Mouse (Mus musculus) left cerebral cortex, adult 6 months (tissue): ENCODE results near the gene Nts. TPM values are rescaled to one million over a fixed set of nuclear protein-coding genes. Genes with fewer than 3 reads are reported as not detected.

Experiments
- long read RNA-seq, 2 experiments: library from polyadenylated mRNA; unstranded; transcript quantifications; one replicate each; pipeline ENCODE4 v2.0.0; 2019 to 2020
- polyA plus RNA-seq: library from polyadenylated mRNA; unstranded; fragments of <200 nt; fragmentation: Nextera tagmentation; gene quantifications from 2 replicates; pipeline ENCODE4 v1.2.3, GENCODE M21; 2021

Gene Nts
- 1.9 and 4.6 TPM in 2 replicates for polyA plus RNA-seq
- long read RNA-seq, experiment 1, transcript Nts-201 (4 exons, 1,248 nt): major isoform, 14 of 17 reads
- long read RNA-seq, experiment 1, partial matches to known transcripts: 0 of 17 reads
- long read RNA-seq, experiment 1, other reads (novel, unspliced or antisense): 3 of 17 reads
- long read RNA-seq, experiment 2, transcript Nts-201 (4 exons, 1,248 nt): major isoform, 7 of 8 reads
- long read RNA-seq, experiment 2, partial matches to known transcripts: 0 of 8 reads
- long read RNA-seq, experiment 2, other reads (novel, unspliced or antisense): 1 of 8 reads

GRCm38 (mm10) chr10:102490386-102490785 lies at the start of gene Nts:
TSS of gene Nts (minus strand) at chr10:102490486.

GRCm38 (mm10) chr10:102511807-102512461 lies 21.6 kb upstream of the Nts start, which contains the start of gene Rassf9:
TSS of gene Rassf9 (plus strand) at chr10:102512222.

Other genes with a start within 250 kb of the Nts start
- 0.59 and 0.78 TPM in 2 replicates for gene Rassf9, start 21.7 kb upstream of the Nts start, polyA plus RNA-seq